Mouse (Mus musculus): Measurements from ENCODE around the gene Sp3. TPM values are rescaled to one million over a fixed set of nuclear protein-coding genes. Genes with fewer than 3 reads are reported as not detected.
A peak's percentile ranks its signal among the peaks of the same experiment; 100 is the strongest.
"Not testable (repeated sequence)": the region's sequence is repeated elsewhere in the genome, so short reads cannot be mapped to it uniquely, and the experiment has no call there.

Sp3 gene
- polyA plus RNA-seq, 2 experiments: 19.0 to 35.0 TPM

GRCm38 (mm10) chr2:73021046-73021445, 40.8 kb upstream of the Sp3 start:
- TF ChIP-seq CTCF (IDR thresholded peaks at IDR 0.05; ENCODE audit: low read depth): no peak
- peak; percentile 63 for TF ChIP-seq EP300 (IDR thresholded peaks at IDR 0.05; ENCODE audit: low read depth)
- H3K4me3 ChIP-seq (ENCODE audit: insufficient read depth in 1 of 2, low read depth in 2 of 2, low read length in 2 of 2): no peak overlapping the region
- no peaks in the 10 kb centered on the region for H3K36me3 ChIP-seq (replicated peaks; ENCODE audit: control insufficient read depth, insufficient read depth, low read depth)
- peaks cover 37 to 40% of the 10 kb centered on the region in 2 experiments for H3K4me1 ChIP-seq (replicated peaks; ENCODE audit: control insufficient read depth in 2 of 2, insufficient read depth in 2 of 2, low read length in 1 of 2)
- H3K27me3 ChIP-seq (ENCODE audit: control insufficient read depth, insufficient read depth, low read length): no peaks in the 10 kb centered on the region
- 34% methylated on average over 6 of the region's 6 CpGs for WGBS (ENCODE audit: insufficient replicate concordance)
- DNase-seq (ENCODE audit: low read depth in 3 of 3, low spot score in 3 of 3): peak; percentile 74 to 89 (median 75)
- H3K9ac ChIP-seq (replicated peaks): no peak overlapping the region
- ATAC-seq (ENCODE audit: insufficient read depth): peak; percentile 68
- H3K4me2 ChIP-seq (ENCODE audit: low read depth): peak overlapping the region; percentile 30
- H3K27ac ChIP-seq: peak overlapping the region; percentile 26
- no peaks in the 10 kb centered on the region for H3K9me3 ChIP-seq (ENCODE audit: control insufficient read depth, low read length)

GRCm38 (mm10) chr2:73019371-73020146, 39.3 kb upstream of the Sp3 start:
- WGBS (ENCODE audit: insufficient replicate concordance): 49% methylated on average over 9 of the region's 9 CpGs
- no peak for DNase-seq (ENCODE audit: low read depth in 3 of 3, low spot score in 3 of 3)

GRCm38 (mm10) chr2:73014063-73014462, 33.8 kb upstream of the Sp3 start:
- WGBS (ENCODE audit: insufficient replicate concordance): 38% methylated on average over 9 of the region's 9 CpGs
- H3K27me3 ChIP-seq (ENCODE audit: control insufficient read depth, insufficient read depth, low read length); H3K4me2 ChIP-seq (ENCODE audit: low read depth); H3K27ac ChIP-seq; ATAC-seq (ENCODE audit: insufficient read depth); H3K4me3 ChIP-seq (ENCODE audit: insufficient read depth in 1 of 2, low read depth in 2 of 2, low read length in 2 of 2); DNase-seq (ENCODE audit: low read depth in 3 of 3, low spot score in 3 of 3); H3K9ac ChIP-seq (replicated peaks); H3K4me1 ChIP-seq (replicated peaks; ENCODE audit: control insufficient read depth in 2 of 2, insufficient read depth in 2 of 2, low read length in 1 of 2); H3K9me3 ChIP-seq (ENCODE audit: control insufficient read depth, low read length); H3K36me3 ChIP-seq (replicated peaks; ENCODE audit: control insufficient read depth, insufficient read depth, low read depth): not testable (repeated sequence)

More at GRCm38 (mm10) chr2:73019371-73020146, 39.3 kb upstream of the Sp3 start:
- Histone ChIP-seq H3K27ac (no peak overlapping the region), H3K36me3 (replicated peaks; ENCODE audit: control insufficient read depth, insufficient read depth, low read depth) (no peaks in the 10 kb centered on the region), H3K9me3 (ENCODE audit: control insufficient read depth, low read length) (no peaks in the 10 kb centered on the region), H3K27me3 (ENCODE audit: control insufficient read depth, insufficient read depth, low read length) (no peaks in the 10 kb centered on the region), H3K4me1 (replicated peaks; ENCODE audit: control insufficient read depth in 2 of 2, insufficient read depth in 2 of 2, low read length in 1 of 2) (peaks cover 33 to 38% of the 10 kb centered on the region in 2 experiments), H3K4me3 (ENCODE audit: insufficient read depth in 1 of 2, low read depth in 2 of 2, low read length in 2 of 2) (no peak overlapping the region), H3K4me2 (ENCODE audit: low read depth) (no peak overlapping the region), H3K9ac (replicated peaks) (no peak overlapping the region)
- TF ChIP-seq CTCF (IDR thresholded peaks at IDR 0.05; ENCODE audit: low read depth) (no peak), EP300 (IDR thresholded peaks at IDR 0.05; ENCODE audit: low read depth) (no peak)
- ATAC-seq (ENCODE audit: insufficient read depth): no peak

- Histone ChIP-seq H3K4me2 (ENCODE audit: low read depth) (no peak overlapping the region), H3K27ac (no peak overlapping the region), H3K9me3 (ENCODE audit: control insufficient read depth, low read length) (peaks cover 5% of the 10 kb centered on the region; the same call in 1 of the 2 replicates), H3K4me1 (replicated peaks; ENCODE audit: control insufficient read depth in 2 of 2, insufficient read depth in 2 of 2, low read length in 1 of 2) (peaks cover 0 to 5% of the 10 kb centered on the region in 2 experiments; a peak in 1 of 4 replicates), H3K9ac (replicated peaks) (no peak overlapping the region), H3K27me3 (ENCODE audit: control insufficient read depth, insufficient read depth, low read length) (no peaks in the 10 kb centered on the region), H3K4me3 (ENCODE audit: insufficient read depth in 1 of 2, low read depth in 2 of 2, low read length in 2 of 2) (no peak overlapping the region), H3K36me3 (replicated peaks; ENCODE audit: control insufficient read depth, insufficient read depth, low read depth) (no peaks in the 10 kb centered on the region)
- 65% methylated on average over 18 of the region's 20 CpGs for WGBS (ENCODE audit: insufficient replicate concordance)
- TF ChIP-seq EP300 (IDR thresholded peaks at IDR 0.05; ENCODE audit: low read depth): no peak
- TF ChIP-seq CTCF (IDR thresholded peaks at IDR 0.05; ENCODE audit: low read depth): no peak
- ATAC-seq (ENCODE audit: insufficient read depth): no peak
- no peak for DNase-seq (ENCODE audit: low read depth in 3 of 3, low spot score in 3 of 3)
Measured at GRCm38 (mm10) chr2:73012636-73013035, 32.4 kb upstream of the Sp3 start.

- ATAC-seq (ENCODE audit: insufficient read depth): no peak
- DNase-seq (ENCODE audit: low read depth in 3 of 3, low spot score in 3 of 3): no peak
- H3K36me3 ChIP-seq (replicated peaks; ENCODE audit: control insufficient read depth, insufficient read depth, low read depth): no peaks in the 10 kb centered on the region
- no peak for TF ChIP-seq EP300 (IDR thresholded peaks at IDR 0.05; ENCODE audit: low read depth)
- no peak for TF ChIP-seq CTCF (IDR thresholded peaks at IDR 0.05; ENCODE audit: low read depth)
- H3K4me1 ChIP-seq (replicated peaks; ENCODE audit: control insufficient read depth in 2 of 2, insufficient read depth in 2 of 2, low read length in 1 of 2): peaks cover 21 to 33% of the 10 kb centered on the region in 2 experiments
- H3K27ac ChIP-seq: no peak overlapping the region
- H3K27me3 ChIP-seq (ENCODE audit: control insufficient read depth, insufficient read depth, low read length): no peaks in the 10 kb centered on the region
- H3K4me3 ChIP-seq (ENCODE audit: insufficient read depth in 1 of 2, low read depth in 2 of 2, low read length in 2 of 2): no peak overlapping the region
- 48% methylated on average over 9 of the region's 9 CpGs for WGBS (ENCODE audit: insufficient replicate concordance)
- H3K9me3 ChIP-seq (ENCODE audit: control insufficient read depth, low read length): peaks cover 5% of the 10 kb centered on the region; the same call in 1 of the 2 replicates
- H3K4me2 ChIP-seq (ENCODE audit: low read depth): no peak overlapping the region
- H3K9ac ChIP-seq (replicated peaks): no peak overlapping the region
Measured at GRCm38 (mm10) chr2:73007472-73007871, 27.2 kb upstream of the Sp3 start.
